Mouse (Mus musculus) kidney, adult 11 months (tissue): ENCODE results near the gene Ddah2.
"Not testable (repeated sequence)": the region's sequence is repeated elsewhere in the genome, so short reads cannot be mapped to it uniquely, and the experiment has no call there.

Experiments
- DNase-seq: peaks from one replicate; pipeline ENCODE4 v3.0.0; 2022

Gene Ddah2

DNA sequence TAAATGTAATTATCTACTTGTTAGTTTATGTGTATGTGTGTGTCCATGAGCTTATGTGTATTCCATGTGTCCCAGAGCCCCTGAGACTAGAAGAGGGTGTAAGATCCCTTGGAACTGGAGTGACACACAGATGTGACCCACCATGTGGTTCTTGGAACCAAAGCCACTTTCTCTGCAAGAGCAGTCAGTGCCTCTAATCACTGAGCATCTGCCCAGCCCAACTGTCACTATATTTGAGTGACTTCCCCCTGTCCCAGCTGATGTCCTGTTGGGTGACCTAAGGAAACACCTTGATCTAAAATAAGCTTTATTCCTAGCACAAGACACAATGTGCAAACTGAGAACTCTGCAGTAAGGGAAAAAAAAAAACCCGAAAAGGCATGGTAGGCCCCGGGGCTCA is 30.5 kb upstream of the Ddah2 start:
- no peak for DNase-seq

DNA sequence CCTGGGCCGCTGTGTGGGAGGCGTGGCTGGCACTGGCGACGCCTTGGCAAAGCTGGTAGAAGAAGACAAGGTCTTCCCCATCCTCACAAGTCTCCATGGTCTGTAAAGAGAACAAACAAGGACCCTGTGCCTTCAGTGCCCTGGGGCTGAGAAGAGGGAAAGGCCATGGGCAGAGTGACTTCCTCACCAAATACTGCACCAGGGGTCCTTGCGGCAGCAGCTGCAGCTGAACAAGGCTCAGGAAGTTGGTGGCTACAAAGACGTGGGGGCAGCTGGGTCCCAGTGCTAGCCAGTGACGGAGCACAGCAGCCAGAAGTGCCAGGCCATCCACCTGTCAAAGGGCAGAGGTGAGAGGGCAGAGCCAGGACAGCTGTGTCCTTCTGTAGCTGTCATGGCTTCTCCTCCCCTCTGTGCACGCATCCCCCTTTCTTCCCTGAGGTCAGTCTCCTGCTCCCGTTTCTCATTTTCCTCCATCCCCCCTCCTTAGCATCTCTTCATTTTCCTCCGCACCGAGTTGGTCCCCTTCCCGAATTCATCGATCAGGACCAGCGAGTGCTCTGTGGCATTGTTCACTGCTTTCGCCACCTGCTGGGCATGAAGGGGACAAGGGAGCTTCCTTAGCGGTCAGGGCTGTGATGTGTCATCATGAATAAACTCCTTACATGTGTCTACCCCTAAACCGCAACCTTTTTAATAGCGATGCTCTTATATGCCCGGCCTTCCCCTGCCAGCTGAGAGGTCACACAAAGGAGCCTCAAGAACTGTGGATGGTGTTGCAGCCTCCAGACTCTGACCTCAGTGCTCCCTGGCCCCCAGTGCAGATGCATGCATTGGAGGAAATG is 28.9 kb upstream of the Ddah2 start:
- DNase-seq, result no peak

DNA sequence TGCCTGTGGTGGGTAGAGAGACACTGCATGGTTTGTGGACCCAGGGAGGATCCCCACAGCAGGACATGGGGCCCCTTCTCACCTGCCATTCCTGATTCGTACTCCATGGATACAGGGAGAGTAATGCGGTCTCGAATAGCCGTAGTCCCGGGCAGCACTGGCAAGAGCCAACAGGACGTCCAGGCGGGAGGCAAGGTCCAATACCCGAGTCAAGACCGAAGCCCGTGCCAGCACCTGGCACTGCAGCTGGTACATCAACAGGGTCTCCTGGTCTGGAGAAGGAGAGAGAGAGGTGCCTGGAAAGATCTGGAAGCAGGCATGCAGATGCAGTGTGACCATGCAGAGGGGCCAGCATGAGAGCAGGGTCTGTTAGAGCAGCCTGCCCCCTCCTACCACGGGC is 27.6 kb upstream of the Ddah2 start:
- DNase-seq, result no peak

DNA sequence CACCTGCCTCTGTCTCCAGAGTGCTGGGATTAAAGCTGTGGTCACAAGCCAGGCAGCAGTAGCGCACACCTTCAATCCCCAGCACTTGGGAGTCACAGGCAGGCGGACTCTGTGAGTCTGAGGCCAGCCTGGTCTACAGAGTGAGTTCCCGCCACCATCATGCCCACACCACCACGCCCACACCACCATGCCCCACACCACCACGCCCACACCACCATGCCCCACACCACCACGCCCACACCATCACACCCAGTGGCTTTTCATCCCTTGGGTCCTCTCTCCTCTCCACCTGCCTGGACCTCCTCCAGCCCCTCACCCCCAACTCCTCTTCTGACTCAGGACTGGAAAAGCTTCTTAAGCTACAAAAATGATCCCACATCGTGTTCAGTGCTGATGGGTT is 27.0 kb upstream of the Ddah2 start:
- no peak for DNase-seq

DNA sequence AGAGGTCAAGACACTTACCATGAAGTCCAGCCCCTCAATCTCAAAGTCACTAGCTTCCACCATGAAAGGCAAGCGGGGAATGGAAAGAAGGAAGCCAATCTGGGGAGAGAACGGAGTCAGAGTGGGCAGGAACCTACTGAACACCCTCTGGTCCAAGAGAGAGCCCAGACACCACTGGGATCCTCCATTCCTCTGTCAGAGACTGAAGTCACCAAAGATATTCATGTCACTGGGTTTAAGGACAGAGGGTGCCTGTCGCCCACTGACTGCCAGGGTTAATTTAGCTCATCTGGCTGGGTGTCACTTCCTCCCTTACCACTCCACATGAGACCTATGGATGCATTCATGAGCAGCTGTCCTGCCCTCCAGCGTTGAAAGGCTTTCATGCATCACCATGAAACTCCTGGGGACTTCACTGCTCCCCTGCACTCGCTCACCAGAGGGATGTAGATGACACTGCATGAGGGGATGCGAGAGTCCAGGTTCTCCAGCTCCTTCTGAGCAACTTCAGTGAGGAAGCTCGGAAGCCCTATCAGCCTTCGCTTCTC is 26.4 kb upstream of the Ddah2 start:
- DNase-seq, result no peak

DNA sequence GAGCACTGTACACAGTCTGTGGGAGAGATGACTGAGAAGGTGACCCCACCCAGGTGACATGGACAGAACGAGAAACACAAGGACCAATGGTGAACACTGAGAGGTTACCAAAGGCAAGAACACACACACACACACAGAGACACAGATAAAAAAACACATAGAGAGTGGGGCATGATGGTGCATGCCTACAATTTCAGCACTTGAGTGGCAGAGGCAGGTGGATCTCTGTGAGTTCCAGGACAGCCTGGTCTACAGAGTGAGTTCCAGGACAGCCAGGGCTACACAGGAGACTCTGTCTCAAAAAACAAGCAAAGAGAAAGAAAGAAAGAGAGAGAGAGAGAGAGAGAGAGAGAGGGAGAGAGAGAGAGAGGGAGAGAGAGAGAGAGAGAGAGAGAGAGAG is 25.1 kb upstream of the Ddah2 start:
- DNase-seq, result not testable (repeated sequence)

DNA sequence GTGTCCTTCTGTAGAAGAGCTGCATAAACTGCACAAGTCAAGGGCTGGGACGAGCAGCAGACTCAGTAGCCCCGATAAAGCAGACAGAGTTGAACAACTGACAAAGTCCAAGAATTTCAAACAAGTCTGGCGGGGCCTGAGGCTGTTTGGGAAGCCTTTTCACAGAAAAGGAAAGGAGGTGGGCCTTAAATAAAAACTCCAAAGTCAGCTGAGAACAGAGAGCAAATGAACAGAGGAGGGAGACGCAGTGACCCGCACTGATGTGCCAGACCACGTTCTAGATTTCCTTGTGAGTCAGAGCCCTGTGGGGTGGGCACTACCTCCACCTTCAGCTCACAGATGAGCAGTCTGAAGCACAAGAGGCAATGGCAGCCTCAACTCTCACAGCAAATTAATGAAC is 23.9 kb upstream of the Ddah2 start:
- no peak for DNase-seq

DNA sequence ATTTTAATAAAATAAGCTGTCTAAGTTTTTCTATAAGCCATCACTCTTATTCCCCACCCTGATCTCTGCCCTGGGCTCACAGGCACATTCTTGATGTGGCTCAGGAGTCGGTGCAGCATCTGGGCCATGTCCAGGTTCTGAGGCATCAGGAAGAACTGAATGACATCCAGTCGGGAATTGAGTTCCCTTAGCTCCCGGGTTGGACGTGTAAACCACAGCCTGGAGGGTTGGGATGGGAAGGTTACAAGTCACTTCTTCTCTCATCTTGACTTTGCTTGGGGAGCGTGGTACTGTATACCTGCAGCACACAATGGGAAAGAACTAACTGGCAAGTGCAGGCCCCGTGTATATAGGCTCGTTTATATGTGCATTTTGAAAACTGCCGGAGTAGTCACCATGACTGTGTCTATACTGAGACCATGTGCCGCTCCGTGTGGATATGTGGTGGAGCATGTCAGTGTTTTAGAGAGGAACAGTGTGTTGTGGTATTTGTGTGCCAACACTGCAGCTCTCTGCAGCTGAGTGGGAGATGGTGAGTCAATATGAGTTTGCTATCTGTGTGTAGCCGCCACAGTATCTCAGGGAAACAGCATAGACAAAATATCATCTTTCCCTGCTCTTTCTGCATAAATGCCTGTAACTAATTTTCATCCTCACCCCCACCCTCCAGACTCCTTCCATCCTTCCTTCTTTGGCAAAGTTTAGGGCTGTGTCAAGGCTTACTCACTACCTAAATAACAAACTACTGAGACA is 19.5 kb upstream of the Ddah2 start:
- DNase-seq, result no peak

DNA sequence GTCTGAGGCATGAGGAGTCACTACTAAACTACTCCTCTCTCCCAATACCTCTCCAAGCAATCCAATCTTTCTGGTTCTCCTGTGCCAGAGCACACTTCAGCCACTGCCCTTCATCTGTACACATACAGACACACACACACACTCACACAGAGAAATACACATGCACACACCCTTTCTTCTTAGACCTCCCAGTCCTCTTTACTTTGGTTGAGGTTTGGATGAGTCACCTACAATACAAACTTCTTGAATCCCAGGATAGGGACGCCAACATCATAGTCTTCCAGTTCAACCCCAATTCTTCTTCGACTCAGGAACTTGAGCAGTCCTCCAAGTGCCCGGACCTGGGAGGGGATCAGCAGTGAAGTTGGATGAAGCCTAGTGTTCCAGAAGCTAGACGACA is 15.0 kb upstream of the Ddah2 start:
- no peak for DNase-seq

DNA sequence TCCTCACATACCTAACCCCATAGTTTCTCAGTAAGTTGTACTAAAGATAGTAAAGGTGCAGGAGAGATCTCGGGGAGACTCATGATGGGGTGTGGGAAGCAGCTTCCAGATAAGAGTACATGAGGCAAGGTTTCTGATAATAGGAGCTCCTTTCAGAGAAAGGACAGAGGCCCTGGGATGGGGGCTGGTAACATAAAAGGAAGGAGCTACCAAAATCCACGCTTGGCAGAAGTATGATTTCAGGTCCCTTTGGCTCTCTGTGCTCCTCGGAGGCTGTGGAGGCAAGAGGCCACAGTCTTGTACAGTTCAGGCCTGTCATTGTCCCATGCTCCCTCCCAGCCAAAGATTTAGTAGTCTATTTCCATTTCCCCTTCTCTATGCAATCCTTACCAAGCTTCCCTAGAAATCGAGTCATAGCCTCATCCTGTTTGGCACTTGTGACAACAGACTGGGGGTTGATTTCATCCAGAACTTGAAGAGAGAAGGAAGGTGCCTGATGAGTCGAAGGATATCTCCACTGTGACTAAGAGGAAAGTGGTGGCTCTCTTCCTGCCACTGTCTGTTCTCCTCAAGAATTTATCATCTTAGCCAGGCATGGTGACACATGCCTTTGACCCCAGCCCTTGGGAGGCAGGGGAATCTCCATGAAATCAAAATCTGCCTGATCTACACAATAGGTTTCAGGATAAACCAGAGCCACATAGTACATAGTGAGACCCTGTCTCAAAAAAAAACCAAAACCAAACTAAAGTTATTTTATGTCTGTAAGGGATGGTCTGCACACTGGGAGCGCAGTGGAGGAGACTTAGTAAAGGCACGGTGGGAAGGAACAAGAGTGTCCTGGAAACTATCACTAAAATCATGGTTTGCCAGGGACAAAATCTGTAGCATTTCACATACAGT is 13.7 kb upstream of the Ddah2 start:
- DNase-seq, result no peak

DNA sequence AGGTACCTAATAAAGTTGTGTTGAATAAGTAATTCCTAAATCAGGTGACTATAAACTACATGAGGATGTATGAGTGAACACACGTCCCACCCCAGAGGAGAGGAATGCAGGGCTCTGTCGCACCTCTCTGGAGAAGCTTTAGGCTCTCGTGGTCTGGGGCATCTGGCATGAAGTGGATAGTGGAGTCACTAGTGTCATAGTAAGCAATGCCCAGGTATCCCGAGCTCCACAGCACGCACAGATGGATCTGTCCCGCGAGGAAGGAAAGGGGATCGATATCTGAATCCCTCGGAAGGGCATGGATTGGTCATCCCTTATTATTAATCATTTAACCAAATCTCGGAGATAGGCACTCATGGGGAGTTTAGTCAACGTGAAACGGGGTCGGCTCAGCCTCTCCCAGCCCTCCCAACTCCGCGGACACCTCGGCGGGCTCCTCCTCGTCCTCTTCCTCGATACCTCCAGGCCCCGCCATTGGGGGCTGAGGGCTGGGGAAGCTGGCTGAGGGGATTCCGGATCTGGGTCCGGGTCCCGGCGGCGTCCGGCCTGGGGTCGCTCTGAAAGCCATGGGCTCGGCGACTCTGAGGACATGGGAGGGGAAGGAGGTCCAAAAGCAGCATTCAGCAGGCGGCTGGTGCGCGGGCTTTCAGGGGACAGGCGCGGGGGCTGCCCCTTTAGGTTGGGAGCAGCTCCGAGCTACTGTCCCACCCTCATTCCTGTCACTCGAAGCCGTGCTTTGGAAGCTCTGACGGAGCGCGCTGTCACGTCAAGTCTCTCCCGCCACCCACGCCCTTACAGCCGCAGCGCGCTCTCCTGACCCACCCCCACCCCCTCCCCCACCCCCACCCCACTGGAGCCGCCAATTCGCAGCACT is 12.8 kb upstream of the Ddah2 start:
- DNase-seq, result peak; percentile 31

DNA sequence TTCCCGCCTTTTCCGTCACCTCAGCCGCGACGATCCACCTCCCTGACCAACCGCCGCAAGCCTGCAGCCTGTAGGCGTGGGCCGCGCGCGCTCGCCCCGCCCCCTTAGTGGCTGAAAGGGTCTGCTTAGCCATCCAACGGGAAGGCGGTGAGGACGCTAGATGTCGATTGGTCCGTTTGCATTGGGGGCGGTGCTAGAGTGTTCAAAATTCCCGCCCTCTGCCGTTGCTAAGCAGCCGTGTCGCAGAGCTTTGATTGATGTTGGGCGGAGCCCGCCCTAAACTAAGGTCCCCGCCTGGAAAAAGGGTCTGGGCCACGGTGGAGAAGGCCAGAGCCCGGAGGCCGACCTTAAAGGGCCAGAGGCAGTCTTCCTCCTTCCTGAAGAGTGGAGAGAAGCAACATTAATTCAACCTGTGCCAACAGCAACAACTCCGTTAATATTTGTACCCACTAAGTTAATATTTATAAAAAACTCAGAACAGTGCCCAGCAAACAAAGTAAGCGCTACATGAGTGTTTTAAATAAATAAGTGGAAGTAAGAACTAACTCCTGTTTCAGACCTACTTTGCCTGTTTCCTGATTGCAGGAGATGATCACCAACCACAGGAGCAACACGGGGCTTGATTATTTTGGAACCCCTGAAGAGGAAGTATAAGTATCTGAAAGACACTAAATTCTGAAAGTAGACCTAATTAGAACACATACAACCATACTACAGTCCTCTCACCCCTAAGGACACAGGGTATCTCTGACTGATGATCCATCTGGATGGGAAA is 12.0 kb upstream of the Ddah2 start, which contains the start of gene Msh5:
Gene Msh5 (minus strand): TSS at position 65 of the 775 bp plus-strand sequence.
- DNase-seq, result peak; percentile 99

DNA sequence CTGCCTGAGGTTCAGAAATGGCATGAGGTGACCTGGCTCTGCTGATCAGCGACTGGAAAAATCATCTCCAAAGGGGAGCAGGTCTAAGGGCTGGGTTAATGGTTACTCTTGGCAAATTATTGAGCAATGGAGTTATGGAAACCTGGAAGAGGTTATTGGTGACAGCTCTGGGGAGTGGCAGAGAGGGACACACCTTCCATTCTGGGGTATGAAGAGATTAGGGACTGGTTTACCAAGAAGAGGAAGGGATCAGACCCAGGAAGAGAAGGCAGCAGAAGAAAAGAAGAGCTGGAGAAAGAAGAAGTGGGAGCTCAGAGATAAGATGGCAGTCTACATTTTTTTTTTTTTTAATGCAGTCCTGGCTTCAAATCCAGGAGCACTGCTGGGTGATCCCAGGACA is 11.1 kb upstream of the Ddah2 start:
- peak; percentile 82 for DNase-seq

DNA sequence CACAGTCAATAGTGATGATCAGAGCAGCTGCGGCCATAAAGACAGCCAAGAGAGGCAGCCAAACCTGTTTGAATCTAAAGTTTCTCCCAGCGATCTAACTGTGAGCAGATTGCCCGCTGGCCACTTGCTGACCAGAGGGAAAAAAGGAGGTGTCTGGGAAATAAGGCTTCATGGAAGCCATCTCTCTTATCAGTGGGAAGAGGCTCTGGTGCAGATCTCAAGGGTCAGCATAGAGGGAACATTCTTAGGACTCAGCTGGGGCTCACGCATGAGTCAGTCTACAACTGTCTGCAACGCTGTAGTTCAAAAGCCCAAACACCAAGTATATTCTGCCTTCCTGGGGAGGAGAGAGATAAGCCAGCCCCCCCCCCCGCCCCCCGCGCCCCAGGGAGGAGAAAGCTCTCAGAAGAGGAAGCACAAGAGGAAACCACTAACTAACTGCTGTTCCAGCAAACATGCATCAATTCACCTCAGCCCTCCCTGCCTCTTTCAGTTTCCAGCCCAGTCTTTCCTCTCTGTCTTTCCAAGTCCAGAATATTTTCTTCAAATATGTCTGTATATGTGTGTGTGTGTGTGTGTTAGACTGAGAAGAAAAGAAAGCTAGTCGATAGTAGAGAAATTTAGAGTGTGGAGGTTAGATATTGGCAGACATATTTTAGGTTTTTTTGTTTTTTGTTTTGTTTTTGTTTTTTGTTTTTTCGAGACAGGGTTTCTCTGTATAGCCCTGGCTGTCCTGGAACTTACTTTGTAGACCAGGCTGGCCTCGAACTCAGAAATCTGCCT is 10.5 kb upstream of the Ddah2 start:
- peak; percentile 19 for DNase-seq

DNA sequence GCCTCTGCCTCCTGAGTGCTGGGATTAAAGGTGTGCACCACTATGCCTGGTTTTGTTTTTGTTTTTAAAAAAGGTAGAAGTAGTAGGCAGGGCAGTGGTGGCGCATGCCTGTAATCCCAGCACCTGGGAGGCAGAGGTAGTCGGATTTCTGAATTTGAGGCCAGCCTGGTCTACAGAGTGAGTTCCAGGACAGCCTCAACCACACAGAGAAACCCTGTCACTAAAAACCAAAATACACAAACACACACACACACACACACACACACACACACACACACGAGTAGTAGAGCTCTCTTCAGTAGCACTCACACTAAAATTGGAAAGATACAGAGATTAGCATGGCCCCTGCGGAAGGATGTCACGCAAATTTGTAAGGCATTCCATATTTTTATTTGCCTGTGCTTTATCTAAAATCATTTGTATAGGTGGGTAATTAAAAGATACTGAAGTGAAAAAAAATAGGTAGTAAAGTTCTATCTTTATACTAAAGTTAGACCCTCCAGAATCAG is 9.8 kb upstream of the Ddah2 start:
- no peak for DNase-seq

DNA sequence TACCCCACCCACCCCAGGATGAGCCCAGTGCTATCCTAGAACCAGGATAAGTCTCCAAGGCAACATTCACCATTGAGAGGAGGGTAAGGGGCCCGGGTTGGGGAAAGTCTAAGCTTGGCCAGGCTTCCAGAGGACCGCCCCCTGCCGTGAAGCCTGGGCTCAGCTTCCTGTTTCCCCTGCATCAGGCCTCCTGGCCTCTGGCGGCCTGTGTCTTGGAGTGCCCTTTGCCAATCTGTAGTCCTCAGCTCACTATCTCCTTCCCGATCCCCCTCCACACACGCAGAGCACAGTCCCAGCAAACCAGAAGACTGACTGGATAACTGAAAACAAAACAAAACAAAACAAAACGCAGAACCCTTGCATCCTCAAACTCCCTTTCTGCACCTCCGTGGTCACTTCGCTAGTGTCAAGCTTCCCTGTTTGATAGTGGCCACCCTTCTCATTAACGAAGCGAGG is 9.2 kb upstream of the Ddah2 start, which contains the start of gene Clic1:
Gene Clic1 (plus strand): TSS at position 406 of the 456 bp plus-strand sequence.
- DNase-seq, result peak; percentile 46

DNA sequence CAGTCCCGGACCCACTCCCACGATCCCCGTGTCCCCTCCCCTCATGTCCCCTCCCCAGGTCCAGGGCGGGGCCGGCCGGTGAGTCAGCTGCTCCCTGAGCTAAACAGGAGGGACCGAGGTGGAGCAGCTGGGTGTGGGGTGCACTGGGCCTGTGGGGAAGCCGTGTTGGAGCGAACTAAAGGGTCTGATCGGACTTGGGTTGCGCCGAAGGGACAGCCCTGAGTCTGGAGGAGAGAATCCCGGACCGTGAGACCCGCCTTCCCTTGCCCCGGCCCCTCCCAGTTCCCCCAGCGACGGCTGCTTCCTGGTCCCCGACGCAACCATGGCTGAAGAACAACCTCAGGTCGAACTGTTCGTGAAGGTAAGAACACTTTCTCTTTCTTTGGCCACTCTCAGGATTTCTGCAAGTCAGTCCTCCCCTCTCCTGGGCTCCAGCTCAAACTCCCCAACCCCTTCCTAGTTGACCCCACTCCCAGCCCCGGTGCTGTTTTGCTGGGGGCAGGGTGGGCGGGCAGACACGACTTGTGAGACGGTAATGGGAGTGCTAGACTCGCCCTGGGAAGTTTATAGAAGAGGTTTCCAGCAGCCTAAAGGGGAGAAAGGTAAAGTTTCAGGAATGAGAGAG is 8.6 kb upstream of the Ddah2 start:
- peak; percentile 73 for DNase-seq

DNA sequence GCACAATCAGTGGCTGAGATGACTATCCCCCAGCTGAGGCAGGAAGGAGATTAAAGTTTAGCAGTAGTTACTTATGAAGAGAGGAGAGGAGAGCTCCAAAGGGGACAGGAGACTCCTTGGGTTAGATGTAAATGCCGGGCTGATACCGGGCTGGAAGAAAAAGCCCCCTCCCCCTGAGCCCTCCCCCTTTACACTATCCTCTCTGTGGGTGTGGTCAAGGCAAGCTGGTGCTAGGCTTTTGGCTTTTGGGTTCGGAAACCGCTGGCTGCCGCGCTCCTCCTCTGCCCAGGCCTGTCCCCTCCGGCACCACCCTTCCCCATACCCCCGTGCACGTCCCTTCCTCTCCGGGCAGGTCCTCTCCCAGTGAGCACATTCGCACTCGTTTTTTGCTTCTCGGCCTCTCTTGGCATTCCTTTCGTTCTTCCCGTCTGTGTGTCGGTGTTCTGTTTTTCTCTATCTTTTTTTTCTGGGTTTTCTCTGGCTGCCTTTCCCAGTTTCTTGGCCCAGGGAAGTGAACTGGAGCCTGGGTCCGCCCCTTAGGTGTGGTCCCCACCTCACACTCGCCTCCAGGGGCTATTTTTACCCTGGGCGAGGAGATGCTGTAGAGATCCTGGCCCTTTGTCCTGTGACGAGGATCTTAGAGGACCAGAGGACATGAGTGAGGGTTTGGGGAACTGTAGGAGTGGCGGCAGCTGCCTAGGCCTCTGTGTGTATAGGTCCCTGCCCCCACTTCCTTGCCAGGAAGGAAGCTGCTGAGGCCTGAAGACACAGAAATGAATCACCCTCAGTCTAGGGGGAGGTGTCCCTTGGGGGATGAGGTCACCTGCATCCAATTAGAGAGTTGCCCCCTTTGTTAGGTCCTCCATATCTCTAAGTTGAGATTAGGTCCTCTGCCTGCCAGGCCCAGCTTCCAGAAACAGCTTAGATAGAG is 7.4 kb upstream of the Ddah2 start:
- DNase-seq, result peak; percentile 81
